Mouse (Mus musculus): ENCODE measurements at regions not wholly inside any gene's neighbourhood (a gene's known extent, or its start where the extent isn't known, plus 50 kb on each side); places are given as distances from the start of the nearest gene placed in this dataset.
"Not testable (repeated sequence)": the region's sequence is repeated elsewhere in the genome, so short reads cannot be mapped to it uniquely, and the experiment has no call there.

- DNase-seq (ENCODE audit: low spot score in 2 of 2), result no peak
Observed at GRCm38 (mm10) chr10:14333344-14333743, 212.1 kb downstream of the Adgrg6 start.

GRCm38 (mm10) chr10:14332688-14333117, 212.8 kb downstream of the Adgrg6 start:
- DNase-seq (ENCODE audit: low spot score in 2 of 2), result peak; percentile 30 to 33

- no peak for DNase-seq (ENCODE audit: low spot score in 2 of 2)
Observed at GRCm38 (mm10) chr10:14328846-14329245, 216.6 kb downstream of the Adgrg6 start.

- no peak for DNase-seq (ENCODE audit: low spot score in 2 of 2)
Observed at GRCm38 (mm10) chr10:14326229-14326628, 219.2 kb downstream of the Adgrg6 start.

- peak; percentile 64 to 88 for DNase-seq (ENCODE audit: low spot score in 2 of 2)
Observed at GRCm38 (mm10) chr10:14321503-14321902, 224.0 kb downstream of the Adgrg6 start.

GRCm38 (mm10) chr10:14315232-14315631, 230.2 kb downstream of the Adgrg6 start:
- DNase-seq (ENCODE audit: low spot score in 2 of 2), result peak in 1 of 2 experiments; percentile 18

GRCm38 (mm10) chr10:14314607-14315006, 230.9 kb downstream of the Adgrg6 start:
- DNase-seq (ENCODE audit: low spot score in 2 of 2), result peak in 1 of 2 experiments; percentile 26

- DNase-seq (ENCODE audit: low spot score in 2 of 2), result no peak
Observed at GRCm38 (mm10) chr10:14314004-14314581, 231.4 kb downstream of the Adgrg6 start.

GRCm38 (mm10) chr10:14312959-14313358, 232.5 kb downstream of the Adgrg6 start:
- DNase-seq (ENCODE audit: low spot score in 2 of 2), result no peak

GRCm38 (mm10) chr10:14311962-14312361, 233.5 kb downstream of the Adgrg6 start:
- no peak for DNase-seq (ENCODE audit: low spot score in 2 of 2)

- DNase-seq (ENCODE audit: low spot score in 2 of 2), result no peak
Observed at GRCm38 (mm10) chr10:14306811-14307210, 238.6 kb downstream of the Adgrg6 start.

- DNase-seq (ENCODE audit: low spot score in 2 of 2), result no peak
Observed at GRCm38 (mm10) chr10:14303476-14303875, 242.0 kb downstream of the Adgrg6 start.

- DNase-seq (ENCODE audit: low spot score in 2 of 2), result peak in 1 of 2 experiments; percentile 20
Observed at GRCm38 (mm10) chr10:14296147-14296546, 249.3 kb downstream of the Adgrg6 start.

- not testable (repeated sequence) for DNase-seq (ENCODE audit: low spot score in 2 of 2)
Observed at GRCm38 (mm10) chr10:14292701-14293100, 252.8 kb downstream of the Adgrg6 start.

- no peak for DNase-seq (ENCODE audit: low spot score in 2 of 2)
Observed at GRCm38 (mm10) chr10:14287551-14287950, 257.9 kb downstream of the Adgrg6 start.

GRCm38 (mm10) chr10:14276631-14277030, 268.8 kb downstream of the Adgrg6 start:
- no peak for DNase-seq (ENCODE audit: low spot score in 2 of 2)

GRCm38 (mm10) chr10:14275477-14275876, 270.0 kb downstream of the Adgrg6 start:
- DNase-seq (ENCODE audit: low spot score in 2 of 2), result no peak

GRCm38 (mm10) chr10:14270008-14270407, 275.5 kb downstream of the Adgrg6 start:
- no peak for DNase-seq (ENCODE audit: low spot score in 2 of 2)

- peak; percentile 20 to 40 for DNase-seq (ENCODE audit: low spot score in 2 of 2)
Observed at GRCm38 (mm10) chr10:14267641-14268040, 277.8 kb downstream of the Adgrg6 start.

GRCm38 (mm10) chr10:14239670-14240069, 273.8 kb downstream of the Hivep2 start:
- no peak for DNase-seq (ENCODE audit: low spot score in 2 of 2)

- no peak for DNase-seq (ENCODE audit: low spot score in 2 of 2)
Observed at GRCm38 (mm10) chr10:14234896-14235604, 269.2 kb downstream of the Hivep2 start.

- no peak for DNase-seq (ENCODE audit: low spot score in 2 of 2)
Observed at GRCm38 (mm10) chr10:14234005-14234602, 268.2 kb downstream of the Hivep2 start.

- no peak for DNase-seq (ENCODE audit: low spot score in 2 of 2)
Observed at GRCm38 (mm10) chr10:14233335-14233734, 267.5 kb downstream of the Hivep2 start.

All from layer of hippocampus, adult 8-10 months (tissue).